Mouse (Mus musculus): ENCODE measurements at regions not wholly inside any gene's neighbourhood (a gene's known extent, or its start where the extent isn't known, plus 50 kb on each side); places are given as distances from the start of the nearest gene placed in this dataset.

GRCm38 (mm10) chr15:25245631-25246030 is 167.9 kb downstream of the Basp1 start:
- WGBS = 90% methylated on average over 8 of the region's 8 CpGs
- Histone ChIP-seq H3K4me3 (ENCODE audit: low read depth, low read length) (no peak overlapping the region), H3K27ac (ENCODE audit: insufficient read depth, low read depth, low read length) (no peak overlapping the region), H3K36me3 (ENCODE audit: control insufficient read depth, insufficient read depth, low read length) (no peaks in the 10 kb centered on the region), H3K4me1 (ENCODE audit: control insufficient read depth, insufficient read depth, insufficient read length, low read length) (no peaks in the 10 kb centered on the region), H3K27me3 (ENCODE audit: control insufficient read depth, insufficient read depth, low read length) (no peaks in the 10 kb centered on the region)
- TF ChIP-seq CTCF (IDR thresholded peaks at IDR 0.05; ENCODE audit: extremely low read depth, insufficient read length, insufficient replicate concordance, low read depth, low read length) (no peak), POLR2A (IDR thresholded peaks at IDR 0.05; ENCODE audit: low read depth, low read length) (no peak)

DNA sequence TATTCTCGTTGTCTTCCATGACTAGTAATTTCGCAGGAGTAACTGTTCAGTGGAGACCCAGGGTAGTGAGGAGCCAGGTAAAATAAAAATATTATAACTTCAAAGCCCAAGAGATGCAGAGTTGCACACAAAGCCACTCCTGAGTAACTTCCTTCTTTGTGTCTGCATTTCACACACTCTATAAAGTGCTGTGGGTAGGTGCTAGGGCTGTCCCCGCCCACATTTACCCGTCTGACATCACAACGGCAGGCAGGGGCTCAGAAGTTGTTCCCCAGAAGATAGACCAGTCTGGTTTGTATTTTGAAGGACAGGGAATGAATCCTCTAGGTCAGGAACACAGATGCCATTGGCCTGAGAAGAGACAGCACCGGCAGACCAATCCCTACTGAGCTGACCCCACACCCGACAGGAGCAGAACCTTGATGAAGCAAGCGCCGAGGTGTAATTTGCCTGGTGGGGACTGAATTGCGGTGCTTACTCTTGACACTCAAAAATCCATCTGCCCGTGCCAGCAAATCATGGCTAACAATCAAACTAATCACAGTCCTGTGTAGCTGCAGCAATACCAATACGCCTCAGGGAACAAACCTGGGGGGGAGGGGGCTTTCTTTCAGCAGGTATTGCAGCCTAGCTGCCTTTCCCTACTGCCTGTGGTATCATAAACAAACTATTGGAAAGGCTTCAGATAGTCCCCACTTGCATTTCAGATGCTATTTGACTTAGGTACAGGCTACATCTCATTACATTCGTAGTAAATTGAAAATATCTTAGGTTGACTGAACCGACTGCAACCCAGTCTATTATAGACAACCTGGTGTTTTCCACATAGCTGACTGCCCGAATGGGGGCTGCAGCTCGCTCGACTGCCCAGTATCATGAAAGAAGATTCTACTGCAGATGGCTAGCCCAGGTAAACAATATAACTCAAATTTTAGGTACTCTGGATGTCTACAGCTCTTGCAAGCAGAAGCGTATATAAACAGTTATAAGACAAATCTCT is 175.6 kb downstream of the Basp1 start:
- Histone ChIP-seq H3K27ac (ENCODE audit: insufficient read depth, low read depth, low read length) (no peak overlapping the region), H3K27me3 (ENCODE audit: control insufficient read depth, insufficient read depth, low read length) (no peaks in the 10 kb centered on the region), H3K4me3 (ENCODE audit: low read depth, low read length) (no peak overlapping the region), H3K36me3 (ENCODE audit: control insufficient read depth, insufficient read depth, low read length) (no peaks in the 10 kb centered on the region), H3K4me1 (ENCODE audit: control insufficient read depth, insufficient read depth, insufficient read length, low read length) (no peaks in the 10 kb centered on the region)
- TF ChIP-seq CTCF (IDR thresholded peaks at IDR 0.05; ENCODE audit: extremely low read depth, insufficient read length, insufficient replicate concordance, low read depth, low read length) = no peak
- TF ChIP-seq POLR2A (IDR thresholded peaks at IDR 0.05; ENCODE audit: low read depth, low read length) = no peak
- WGBS = 76% methylated on average over 18 of the region's 18 CpGs

GRCm38 (mm10) chr15:25236191-25236723 is 177.3 kb downstream of the Basp1 start:
- 78% methylated on average over 6 of the region's 6 CpGs for whole genome bisulfite sequencing
- Histone ChIP-seq H3K4me3 (ENCODE audit: low read depth, low read length) (no peak overlapping the region), H3K36me3 (ENCODE audit: control insufficient read depth, insufficient read depth, low read length) (no peaks in the 10 kb centered on the region), H3K27ac (ENCODE audit: insufficient read depth, low read depth, low read length) (no peak overlapping the region), H3K4me1 (ENCODE audit: control insufficient read depth, insufficient read depth, insufficient read length, low read length) (no peaks in the 10 kb centered on the region), H3K27me3 (ENCODE audit: control insufficient read depth, insufficient read depth, low read length) (no peaks in the 10 kb centered on the region)
- TF ChIP-seq CTCF (IDR thresholded peaks at IDR 0.05; ENCODE audit: extremely low read depth, insufficient read length, insufficient replicate concordance, low read depth, low read length) = no peak
- no peak for TF ChIP-seq POLR2A (IDR thresholded peaks at IDR 0.05; ENCODE audit: low read depth, low read length)

DNA sequence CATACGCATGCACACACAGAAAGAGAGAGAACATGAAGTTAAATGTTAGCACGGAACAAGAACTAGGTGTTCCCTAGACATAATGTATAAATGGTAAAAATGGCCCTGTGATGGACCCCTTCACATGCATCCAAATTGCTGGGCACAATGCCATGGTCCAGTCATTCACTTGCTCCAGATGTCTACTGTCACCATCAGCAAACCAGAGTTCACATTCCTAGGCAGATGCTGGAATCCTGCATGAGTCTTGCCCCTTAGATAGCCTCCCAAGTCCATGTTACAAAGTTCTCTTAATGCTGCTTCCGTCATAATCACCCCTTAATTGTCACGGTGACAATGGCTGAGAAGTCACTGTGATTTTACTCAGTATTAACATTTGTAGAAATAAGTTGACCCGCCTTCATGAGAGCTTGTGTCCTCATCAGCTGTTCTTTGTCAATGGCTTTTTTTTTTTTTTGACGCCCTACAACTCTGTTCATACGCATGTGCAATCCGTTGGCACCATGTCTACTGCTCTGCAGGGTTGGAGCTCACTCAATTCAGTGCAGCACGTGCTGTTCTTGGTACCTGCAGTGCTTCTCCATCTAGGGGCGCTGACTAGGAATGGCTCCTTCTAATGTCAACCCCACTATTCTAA is 179.4 kb downstream of the Basp1 start:
- WGBS = 89% methylated on average over 10 of the region's 10 CpGs
- no peak overlapping the region for H3K4me3 ChIP-seq (ENCODE audit: low read depth, low read length)
- H3K36me3 ChIP-seq (ENCODE audit: control insufficient read depth, insufficient read depth, low read length) = no peaks in the 10 kb centered on the region
- TF ChIP-seq POLR2A (IDR thresholded peaks at IDR 0.05; ENCODE audit: low read depth, low read length) = no peak
- TF ChIP-seq CTCF (IDR thresholded peaks at IDR 0.05; ENCODE audit: extremely low read depth, insufficient read length, insufficient replicate concordance, low read depth, low read length) = no peak
- no peaks in the 10 kb centered on the region for H3K27me3 ChIP-seq (ENCODE audit: control insufficient read depth, insufficient read depth, low read length)
- H3K4me1 ChIP-seq (ENCODE audit: control insufficient read depth, insufficient read depth, insufficient read length, low read length) = no peaks in the 10 kb centered on the region
- H3K27ac ChIP-seq (ENCODE audit: insufficient read depth, low read depth, low read length) = no peak overlapping the region

DNA sequence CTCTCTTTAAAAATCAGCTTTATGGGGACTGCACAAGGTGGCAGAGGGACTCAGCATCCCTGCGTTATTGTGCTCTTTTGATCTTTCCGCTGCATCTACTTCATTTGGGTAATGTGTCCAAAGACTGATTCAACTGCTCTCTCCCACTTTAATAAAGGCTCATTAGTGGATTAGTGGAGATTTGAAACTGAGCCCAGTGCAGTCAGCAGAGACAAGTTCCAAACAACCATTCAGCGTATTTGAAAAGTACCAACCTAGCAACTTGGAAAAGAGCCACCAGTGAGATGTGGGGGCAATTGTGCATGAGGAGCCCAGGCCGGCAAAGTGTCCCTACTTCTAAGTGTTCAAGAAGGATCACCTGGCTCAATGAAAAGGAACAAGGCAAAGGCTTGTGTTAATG is 183.4 kb downstream of the Basp1 start:
- H3K36me3 ChIP-seq (ENCODE audit: control insufficient read depth, insufficient read depth, low read length) = no peaks in the 10 kb centered on the region
- 92% methylated on average over 4 of the region's 4 CpGs for WGBS
- H3K4me1 ChIP-seq (ENCODE audit: control insufficient read depth, insufficient read depth, insufficient read length, low read length) = no peaks in the 10 kb centered on the region
- H3K4me3 ChIP-seq (ENCODE audit: low read depth, low read length) = no peak overlapping the region
- no peaks in the 10 kb centered on the region for H3K27me3 ChIP-seq (ENCODE audit: control insufficient read depth, insufficient read depth, low read length)
- H3K27ac ChIP-seq (ENCODE audit: insufficient read depth, low read depth, low read length) = no peak overlapping the region
- TF ChIP-seq POLR2A (IDR thresholded peaks at IDR 0.05; ENCODE audit: low read depth, low read length) (no peak), CTCF (IDR thresholded peaks at IDR 0.05; ENCODE audit: extremely low read depth, insufficient read length, insufficient replicate concordance, low read depth, low read length) (no peak)

DNA sequence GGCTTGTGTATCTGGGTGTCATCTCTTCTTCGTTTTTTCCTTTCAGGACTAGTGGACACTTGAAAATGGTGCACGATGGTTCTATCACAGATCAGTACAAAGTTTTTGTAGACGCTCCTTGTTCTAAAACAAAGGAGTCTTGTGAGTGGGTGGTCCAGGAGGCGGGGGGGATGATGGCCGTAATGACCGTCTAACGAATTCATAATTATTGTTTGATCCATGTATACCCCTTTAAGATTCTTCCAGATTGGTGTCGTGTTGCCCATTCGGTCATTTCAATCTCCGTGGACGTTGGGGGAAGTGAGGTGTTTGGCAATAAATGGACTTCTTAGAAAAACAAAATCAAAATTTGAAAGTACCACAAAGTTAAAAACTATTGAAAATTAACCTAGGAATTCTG is 183.8 kb downstream of the Basp1 start:
- no peak overlapping the region for H3K4me3 ChIP-seq (ENCODE audit: low read depth, low read length)
- no peak for TF ChIP-seq POLR2A (IDR thresholded peaks at IDR 0.05; ENCODE audit: low read depth, low read length)
- no peak for TF ChIP-seq CTCF (IDR thresholded peaks at IDR 0.05; ENCODE audit: extremely low read depth, insufficient read length, insufficient replicate concordance, low read depth, low read length)
- no peaks in the 10 kb centered on the region for H3K36me3 ChIP-seq (ENCODE audit: control insufficient read depth, insufficient read depth, low read length)
- H3K4me1 ChIP-seq (ENCODE audit: control insufficient read depth, insufficient read depth, insufficient read length, low read length) = no peaks in the 10 kb centered on the region
- H3K27ac ChIP-seq (ENCODE audit: insufficient read depth, low read depth, low read length) = no peak overlapping the region
- H3K27me3 ChIP-seq (ENCODE audit: control insufficient read depth, insufficient read depth, low read length) = no peaks in the 10 kb centered on the region
- 89% methylated on average over 11 of the region's 11 CpGs for WGBS

GRCm38 (mm10) chr15:25227496-25227895 is 186.1 kb downstream of the Basp1 start:
- Histone ChIP-seq H3K36me3 (ENCODE audit: control insufficient read depth, insufficient read depth, low read length) (no peaks in the 10 kb centered on the region), H3K27me3 (ENCODE audit: control insufficient read depth, insufficient read depth, low read length) (no peaks in the 10 kb centered on the region), H3K27ac (ENCODE audit: insufficient read depth, low read depth, low read length) (no peak overlapping the region), H3K4me1 (ENCODE audit: control insufficient read depth, insufficient read depth, insufficient read length, low read length) (no peaks in the 10 kb centered on the region), H3K4me3 (ENCODE audit: low read depth, low read length) (no peak overlapping the region)
- no peak for TF ChIP-seq CTCF (IDR thresholded peaks at IDR 0.05; ENCODE audit: extremely low read depth, insufficient read length, insufficient replicate concordance, low read depth, low read length)
- no peak for TF ChIP-seq POLR2A (IDR thresholded peaks at IDR 0.05; ENCODE audit: low read depth, low read length)
- 54% methylated on average over 7 of the region's 7 CpGs for WGBS
